Mouse (Mus musculus): Measurements from ENCODE around the gene 1810009J06Rik.
"Not testable (repeated sequence)": the region's sequence is repeated elsewhere in the genome, so short reads cannot be mapped to it uniquely, and the experiment has no call there.

DNA sequence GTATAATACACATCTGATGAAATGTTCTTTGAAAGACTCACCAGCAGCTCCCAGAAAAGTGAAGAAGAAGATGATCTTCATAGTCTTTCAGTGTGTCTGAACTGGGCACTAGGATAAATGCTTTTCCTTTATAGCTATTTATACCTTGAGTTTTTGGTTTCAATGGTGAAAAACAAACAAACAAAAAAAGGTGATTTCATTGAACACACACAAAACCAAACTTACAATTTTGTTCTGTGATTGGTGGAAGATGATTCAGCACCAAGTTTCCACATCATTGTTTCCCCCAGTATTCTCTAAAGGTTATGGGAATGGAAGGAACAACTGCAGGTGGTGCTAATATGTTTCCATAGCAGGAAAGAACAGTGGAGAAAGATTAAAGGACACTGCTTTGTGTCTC is 34.8 kb downstream of the 1810009J06Rik start, which contains the start of gene Gm2663:
- not testable (repeated sequence) for TF ChIP-seq CTCF (IDR thresholded peaks at IDR 0.05; ENCODE audit: borderline replicate concordance, extremely low read depth, insufficient read depth, insufficient read length); POLR2A (IDR thresholded peaks at IDR 0.05; ENCODE audit: borderline replicate concordance, extremely low read depth, insufficient read depth, insufficient read length, poor library complexity, severe bottlenecking)

All from brain, embryonic 14.5 days (tissue).